Mouse (Mus musculus) cerebellum, postnatal 4 days (tissue): ENCODE measurements at regions not wholly inside any gene's neighbourhood (a gene's known extent, or its start where the extent isn't known, plus 50 kb on each side); places are given as distances from the start of the nearest gene placed in this dataset.

Experiments
- DNase-seq, 2 experiments: peaks; one replicate each; pipeline ENCODE4 v3.0.0; 2022; ENCODE audit warnings: low spot score in 2 of 2, mixed read lengths in 1 of 2

DNA sequence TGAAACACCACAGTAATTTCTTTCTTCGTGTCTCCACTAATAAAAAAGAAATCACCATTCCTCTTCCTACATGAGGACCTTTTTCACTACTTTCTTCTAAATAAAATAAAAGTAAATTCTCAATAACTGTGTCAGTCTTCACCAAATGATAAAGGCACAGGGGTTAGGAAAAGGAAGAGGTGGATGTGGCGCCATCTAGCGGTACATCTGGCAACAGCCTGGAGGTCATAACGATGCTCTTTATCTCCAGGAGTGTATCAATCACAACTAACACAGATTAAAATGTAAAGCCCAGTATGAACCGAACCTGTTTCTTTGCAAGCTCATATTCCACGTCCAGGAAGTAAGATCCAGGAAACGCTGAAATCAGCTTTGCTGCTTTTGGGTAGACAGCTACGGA, 793.0 kb downstream of the Gm7489 start:
- peak; percentile 13 to 21 for DNase-seq
